Mouse (Mus musculus) lung, adult 2 months (tissue): ENCODE data around the gene Rps24. TPM values are rescaled to one million over a fixed set of nuclear protein-coding genes. Genes with fewer than 3 reads are reported as not detected.

Source experiments
- DNase-seq: peaks from one replicate; pipeline ENCODE4 v3.0.0; 2022
- H3K4me1 ChIP-seq: fragments of 200-500 bp; 2 replicates; pipeline ENCODE4 v1.6.1; 2011; ENCODE audit warnings: low read length; ENCODE audit not compliant: control insufficient read depth, insufficient read depth
- H3K4me3 ChIP-seq: fragments of 200-500 bp; replicated peaks from 2 replicates; pipeline ENCODE3; 2011; ENCODE audit warnings: low read depth, mild to moderate bottlenecking, control low read depth, low read length; ENCODE audit errors: extremely low read depth
- CTCF ChIP-seq: fragments of 200-500 bp; IDR thresholded peaks from 2 replicates; pipeline ENCODE4 v1.5.1; 2011; ENCODE audit warnings: mild to moderate bottlenecking, low read length, control low read depth; ENCODE audit not compliant: insufficient read depth
- POLR2A ChIP-seq: fragments of 200-500 bp; IDR thresholded peaks from 2 replicates; pipeline ENCODE4 v1.6.1; 2011; ENCODE audit warnings: low read depth, mild to moderate bottlenecking, control low read depth, low read length, borderline replicate concordance; ENCODE audit errors: extremely low read depth
- WGBS: fragments of 180-500 bp; shearing (Covaris S2); methylation state at CpG from one replicate; pipeline ENCODE4 v1.1.7; 2018; 5-methylcytosine and 5-hydroxymethylcytosine counted together
- polyA plus RNA-seq: library from polyadenylated mRNA; depleted of rRNA; stranded (reverse); fragments of >200 nt; gene quantifications from 2 replicates; pipeline ENCODE4 v1.2.3, GENCODE M21; 2012

The Rps24 gene
- polyA plus RNA-seq, 1 experiment: 545 TPM

DNA sequence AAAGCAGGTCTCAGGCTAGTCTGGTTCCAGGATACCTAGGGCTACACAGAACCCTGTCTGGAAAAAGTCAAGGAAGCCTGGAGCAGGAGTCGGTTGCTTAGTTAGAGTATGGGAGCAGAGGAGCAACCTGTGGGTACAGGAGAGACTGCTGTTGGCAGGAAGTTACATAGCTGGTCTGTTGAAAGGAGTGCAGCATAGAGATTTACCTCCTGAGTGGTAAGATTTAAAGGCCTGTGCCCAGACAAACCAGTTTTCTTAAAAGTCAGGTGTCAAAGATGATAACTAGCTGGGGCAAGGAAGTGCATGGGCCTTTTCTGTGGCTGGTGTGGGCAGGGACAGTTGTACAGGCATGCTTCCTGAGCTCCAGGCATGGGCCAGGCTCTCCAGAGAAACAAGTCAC, 10.5 kb downstream of the Rps24 start:
- TF ChIP-seq CTCF: no peak
- no peak for TF ChIP-seq POLR2A
- Histone ChIP-seq H3K4me3 (no peak overlapping the region), H3K4me1 (no peaks in the 10 kb centered on the region; the same call in 1 of the 2 replicates)
- WGBS: 61% methylated on average over 1 of the region's 1 CpGs
- no peak for DNase-seq

DNA sequence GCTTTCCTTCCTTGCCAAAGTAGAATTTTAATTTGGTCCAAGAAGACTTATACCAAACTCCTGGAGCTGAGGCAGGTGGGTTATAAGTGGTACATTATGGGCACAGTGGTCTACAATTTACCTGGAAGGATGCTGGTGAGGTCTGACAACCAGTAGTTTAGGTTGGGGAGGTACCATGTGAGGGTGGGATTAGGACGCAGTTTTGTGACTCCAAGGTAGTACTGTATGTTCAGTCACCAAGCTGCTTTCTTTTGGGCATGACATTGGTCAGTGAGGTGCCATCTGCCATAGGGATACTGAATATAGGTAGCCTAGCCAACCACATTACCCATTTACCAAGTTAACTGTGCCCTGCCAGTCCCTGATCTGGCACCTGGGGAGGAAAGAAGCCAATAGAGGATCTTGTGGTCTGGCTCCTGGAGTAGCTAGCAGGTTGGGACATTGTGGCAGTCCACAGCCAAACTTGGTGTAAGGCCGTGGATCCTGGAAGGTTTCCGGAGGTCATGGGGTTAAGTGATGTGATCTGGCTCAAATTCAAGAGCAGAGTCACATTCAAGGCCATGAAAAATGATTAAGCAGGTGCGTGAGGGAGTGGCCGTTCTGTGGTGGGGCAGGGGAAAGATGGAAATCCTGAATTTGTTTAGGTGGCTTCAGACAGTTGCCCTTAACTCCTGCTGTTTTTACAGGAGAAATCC, 11.8 kb downstream of the Rps24 start:
- H3K4me1 ChIP-seq: no peaks in the 10 kb centered on the region; the same call in 1 of the 2 replicates
- TF ChIP-seq POLR2A (no peak), CTCF (no peak)
- DNase-seq: no peak
- WGBS: 60% methylated on average over 5 of the region's 5 CpGs
- H3K4me3 ChIP-seq: no peak overlapping the region

DNA sequence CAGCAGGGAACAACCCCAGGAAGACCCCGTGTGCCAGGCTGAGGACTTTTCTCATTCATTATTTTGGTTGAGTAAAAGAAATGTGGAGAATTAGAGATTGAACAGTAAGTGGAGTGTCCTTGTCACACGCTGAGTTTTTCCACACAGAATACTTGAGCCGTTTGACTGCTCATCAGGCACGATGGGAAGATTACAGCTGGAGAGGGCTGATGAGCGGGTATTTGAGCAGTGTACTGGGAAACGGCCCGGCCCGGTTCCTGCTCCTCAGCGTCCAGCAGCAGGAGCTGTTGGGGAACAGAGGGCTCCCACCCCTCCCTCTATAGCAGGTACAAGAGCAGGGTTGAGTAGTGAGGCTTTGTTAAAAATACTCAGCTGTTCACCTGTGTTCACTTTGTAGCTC, 12.6 kb downstream of the Rps24 start:
- DNase-seq: no peak
- WGBS: 40% methylated on average over 9 of the region's 9 CpGs
- Histone ChIP-seq H3K4me3 (no peak overlapping the region), H3K4me1 (no peaks in the 10 kb centered on the region; the same call in 1 of the 2 replicates)
- TF ChIP-seq CTCF: no peak
- no peak for TF ChIP-seq POLR2A

DNA sequence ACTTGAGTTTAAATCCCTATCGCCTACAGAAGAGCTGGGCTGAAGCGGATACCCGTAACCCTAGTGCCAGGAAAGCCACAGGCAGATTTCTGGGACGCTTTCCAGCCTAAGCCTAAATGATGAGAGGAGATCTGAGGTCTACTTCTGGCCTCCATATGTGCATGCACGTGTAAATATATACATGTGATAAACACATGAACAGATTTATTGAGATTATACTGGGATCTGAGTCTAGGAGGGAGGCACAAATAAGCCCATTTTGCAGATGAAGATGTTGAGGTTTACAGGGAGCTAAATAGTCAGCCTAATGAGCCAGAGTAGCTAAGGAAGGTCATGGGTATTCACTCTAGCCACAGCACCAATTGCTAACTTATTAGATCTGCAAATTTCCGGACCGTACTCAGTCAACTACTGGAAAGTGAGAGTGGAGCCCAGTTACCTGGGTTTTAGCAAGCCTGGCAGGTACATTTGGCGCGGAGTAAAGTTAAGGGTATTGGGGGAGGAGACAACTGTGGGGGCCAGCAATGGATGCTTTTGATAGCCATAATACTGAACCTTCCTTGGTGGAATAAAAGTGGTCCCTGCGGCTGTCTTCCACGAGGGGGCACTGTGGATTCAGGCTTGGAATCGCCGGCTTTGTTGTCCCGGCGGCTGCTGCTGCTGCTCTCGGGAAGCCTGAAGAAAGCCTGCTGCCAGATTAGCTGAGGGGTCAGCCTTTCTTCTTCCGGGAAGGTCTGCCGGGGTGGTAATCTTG, 13.3 kb downstream of the Rps24 start:
- TF ChIP-seq POLR2A: no peak
- TF ChIP-seq CTCF: peak; percentile 77
- Histone ChIP-seq H3K4me1 (no peaks in the 10 kb centered on the region; the same call in 1 of the 2 replicates), H3K4me3 (no peak overlapping the region)
- peak; percentile 68 for DNase-seq
- 24% methylated on average over 18 of the region's 18 CpGs for WGBS

DNA sequence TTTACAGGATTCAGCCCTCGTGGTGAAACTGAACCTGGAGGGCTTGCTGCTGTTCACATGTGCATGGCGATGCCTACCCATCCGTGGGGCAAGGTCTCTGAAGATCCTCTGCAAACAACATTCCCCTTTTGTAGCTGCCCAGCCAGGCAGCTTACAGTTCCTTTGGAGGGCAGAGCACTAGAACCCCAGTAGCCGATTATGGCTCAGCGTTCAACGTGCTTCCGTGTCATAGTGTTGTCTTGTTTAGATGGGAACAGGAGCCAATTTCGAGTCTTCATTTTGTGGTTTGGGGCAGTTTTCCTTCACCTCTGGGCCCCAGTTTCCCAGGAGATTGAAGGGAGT, 13.9 kb downstream of the Rps24 start:
- TF ChIP-seq POLR2A (no peak), CTCF (no peak)
- H3K4me1 ChIP-seq: no peaks in the 10 kb centered on the region; the same call in 1 of the 2 replicates
- H3K4me3 ChIP-seq: no peak overlapping the region
- no peak for DNase-seq
- 22% methylated on average over 8 of the region's 8 CpGs for WGBS

DNA sequence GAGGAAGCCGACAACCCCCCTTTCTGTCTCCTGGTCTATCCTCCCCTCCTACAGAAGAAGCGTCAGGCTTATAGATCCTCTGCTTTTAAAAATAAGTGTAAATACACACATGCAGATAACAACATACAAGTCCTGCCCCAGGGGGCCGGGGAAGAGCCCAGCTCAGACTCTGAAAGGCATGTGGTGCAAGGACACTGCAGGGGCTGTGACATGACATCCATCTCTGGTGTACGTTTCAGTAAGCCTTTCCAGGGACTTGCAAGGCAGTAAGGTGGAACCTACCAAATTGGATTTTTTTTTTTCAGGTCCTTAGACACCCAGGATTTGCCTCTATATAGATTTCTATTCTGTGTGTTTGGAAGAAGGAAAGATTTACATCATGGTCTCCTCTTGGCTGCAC, 14.3 kb downstream of the Rps24 start:
- WGBS: 76% methylated on average over 4 of the region's 4 CpGs
- Histone ChIP-seq H3K4me3 (no peak overlapping the region), H3K4me1 (no peaks in the 10 kb centered on the region; the same call in 1 of the 2 replicates)
- TF ChIP-seq POLR2A: no peak
- TF ChIP-seq CTCF: no peak
- no peak for DNase-seq

DNA sequence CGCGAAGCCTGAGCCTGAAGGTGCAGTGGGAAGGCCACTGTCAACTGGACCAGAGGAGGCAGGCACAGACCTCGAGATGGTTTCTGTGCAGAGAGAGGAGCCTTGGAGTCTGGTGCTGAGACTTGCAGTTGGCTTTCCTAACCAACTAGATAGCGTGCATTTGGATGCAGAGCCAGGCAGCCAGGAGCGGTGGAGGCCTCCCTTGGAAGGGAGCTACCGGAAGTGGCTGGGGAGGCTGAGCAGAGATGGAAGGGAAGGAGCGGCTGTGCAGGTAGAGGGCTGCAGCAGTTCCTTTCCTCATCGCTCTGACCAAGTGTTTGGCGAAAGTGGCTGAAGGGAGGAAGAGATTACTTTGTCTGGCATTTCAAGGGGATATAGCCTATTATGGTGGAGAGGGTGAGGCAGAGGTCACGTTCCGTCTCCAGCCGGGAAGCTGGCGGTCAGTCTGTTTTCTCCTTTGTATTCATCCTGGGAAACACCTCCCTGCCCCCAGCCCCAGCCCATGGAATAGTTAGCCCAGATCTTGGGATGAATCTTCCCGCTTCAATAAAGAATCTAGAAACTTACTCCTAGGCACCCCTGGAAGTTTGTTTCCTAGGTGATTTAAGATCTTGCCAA, 20.6 kb downstream of the Rps24 start:
- WGBS: 34% methylated on average over 14 of the region's 14 CpGs
- TF ChIP-seq POLR2A (no peak), CTCF (no peak)
- Histone ChIP-seq H3K4me3 (no peak overlapping the region), H3K4me1 (no peaks in the 10 kb centered on the region)
- DNase-seq: no peak

DNA sequence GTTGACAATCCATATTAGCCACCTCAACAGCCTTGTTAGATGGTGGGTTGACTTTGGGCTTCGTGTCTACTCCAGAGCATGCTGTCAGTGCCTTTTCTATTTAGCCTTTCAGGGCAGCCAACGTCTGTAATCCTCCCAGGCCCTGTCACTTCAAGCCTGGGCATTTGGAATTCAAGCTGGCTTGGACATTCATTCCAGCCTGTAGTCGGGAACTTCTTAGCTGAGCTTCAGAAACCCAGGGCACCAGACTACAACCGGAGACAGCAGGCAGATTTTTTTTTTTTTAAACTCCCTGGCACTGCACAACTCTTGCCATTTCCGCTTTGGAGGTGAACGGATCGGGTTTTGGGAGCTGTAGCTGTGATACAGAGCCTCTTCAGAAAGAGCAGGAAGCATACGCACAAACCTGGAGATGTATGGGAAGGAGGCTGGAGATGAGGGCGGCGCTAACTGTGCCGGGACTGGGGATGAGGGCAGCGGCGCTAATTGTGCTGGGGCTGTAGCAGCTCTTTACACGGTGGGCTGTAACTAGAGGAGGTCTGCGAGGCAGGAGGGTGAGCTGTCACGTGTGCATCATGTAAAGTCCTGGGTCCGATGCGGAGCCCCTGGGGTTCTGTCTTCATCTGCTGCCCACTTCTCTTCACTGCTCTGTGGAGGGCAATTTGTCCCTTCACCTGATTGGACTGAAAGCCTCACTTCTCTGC, 21.3 kb downstream of the Rps24 start:
- TF ChIP-seq POLR2A (no peak), CTCF (no peak)
- Histone ChIP-seq H3K4me3 (no peak overlapping the region), H3K4me1 (no peaks in the 10 kb centered on the region)
- WGBS: 22% methylated on average over 18 of the region's 18 CpGs
- no peak for DNase-seq

DNA sequence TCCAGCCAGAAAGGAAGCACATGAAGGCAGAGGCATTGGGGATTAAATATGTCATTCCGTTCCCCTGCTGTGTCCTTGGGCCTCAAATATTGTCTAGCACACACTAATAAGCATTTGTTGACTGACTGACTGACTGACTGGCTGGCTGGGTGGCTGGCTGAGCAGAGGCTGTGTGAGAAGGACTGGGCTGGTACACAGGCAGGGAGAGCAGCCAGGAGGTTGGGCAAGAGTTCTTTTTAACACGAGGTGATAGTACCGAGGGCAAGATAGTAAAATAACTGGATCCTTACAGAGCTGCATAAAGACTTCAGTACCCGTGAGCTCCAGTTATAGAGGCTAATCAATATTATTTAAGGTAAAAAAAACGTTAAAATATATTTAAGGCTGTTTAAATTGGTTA, 22.6 kb downstream of the Rps24 start:
- no peak overlapping the region for H3K4me3 ChIP-seq
- WGBS: 62% methylated on average over 5 of the region's 5 CpGs
- no peak for DNase-seq
- TF ChIP-seq POLR2A (no peak), CTCF (no peak)
- H3K4me1 ChIP-seq: no peaks in the 10 kb centered on the region
